Mouse (Mus musculus): Measurements from ENCODE around the gene Uncx. TPM values are rescaled to one million over a fixed set of nuclear protein-coding genes. Genes with fewer than 3 reads are reported as not detected.

Gene Uncx
- total and polyA plus RNA-seq, 3 experiments, result not detected

DNA sequence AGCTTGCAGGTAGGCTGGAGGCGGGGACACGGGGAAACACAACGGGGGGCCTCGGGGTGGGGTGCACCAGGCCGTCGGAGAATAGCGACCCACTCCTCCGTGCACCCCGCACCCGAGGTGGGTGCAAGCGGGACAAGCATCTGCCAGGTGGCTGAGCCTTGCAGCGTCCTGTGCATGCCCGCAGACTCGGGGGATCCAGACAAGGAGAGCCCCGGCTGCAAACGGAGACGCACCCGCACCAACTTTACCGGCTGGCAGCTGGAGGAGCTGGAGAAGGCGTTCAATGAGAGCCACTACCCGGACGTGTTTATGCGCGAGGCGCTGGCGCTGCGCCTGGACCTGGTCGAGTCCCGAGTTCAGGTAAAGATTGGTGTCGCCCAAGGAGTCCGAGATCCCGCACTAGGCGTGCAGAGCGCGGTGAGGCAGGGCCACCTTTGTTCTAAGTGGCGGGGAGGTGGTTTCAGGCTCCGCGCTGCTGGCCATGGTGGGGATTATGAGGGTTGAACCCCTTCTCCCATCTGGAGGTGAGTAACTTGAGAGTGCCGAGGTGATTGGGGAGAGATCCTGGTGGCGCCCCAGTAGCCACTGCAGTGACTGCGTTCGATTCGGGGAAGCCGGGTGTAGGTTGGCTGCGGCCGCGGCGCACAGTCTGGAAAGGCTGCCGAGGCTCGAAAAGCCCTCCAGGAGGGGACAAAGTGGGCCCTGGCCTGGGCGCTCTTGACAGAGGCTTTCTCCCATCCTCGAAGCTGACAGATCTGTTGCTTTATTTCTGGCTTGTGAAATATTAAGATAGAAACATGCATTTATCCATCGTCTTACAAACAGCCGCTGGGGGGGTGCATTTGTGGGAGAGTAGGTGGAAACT is 1.2 kb downstream of the Uncx start:
- H3K4me3 ChIP-seq (replicated peaks in 1 of 3; ENCODE audit: low read depth in 2 of 3, low read length in 2 of 3, poor library complexity in 1 of 3), result no peak overlapping the region
- peaks cover 2% of the 10 kb centered on the region for H3K27me3 ChIP-seq (replicated peaks)
- no peak overlapping the region for H3K4me2 ChIP-seq (ENCODE audit: insufficient read depth, low read depth, poor library complexity, severe bottlenecking)
- H3K9ac ChIP-seq (ENCODE audit: insufficient read depth, low read depth), result no peak overlapping the region
- H3K36me3 ChIP-seq (replicated peaks in 1 of 2; ENCODE audit: control insufficient read depth in 1 of 2, insufficient read depth in 1 of 2, low read length in 1 of 2), result no peaks in the 10 kb centered on the region
- dilution Hi-C loops (cut with MboI; ENCODE audit: extremely low pct_ligation_motif_present, extremely low pct_unique_long_range_greater_than_20kb, low sequenced_read_pairs), result no loop called here
- peaks cover 30% of the 10 kb centered on the region for H3K9me3 ChIP-seq (replicated peaks; ENCODE audit: low read length)
- H3K79me2 ChIP-seq (replicated peaks; ENCODE audit: control insufficient read depth, extremely low read depth, insufficient read depth, poor library complexity, severe bottlenecking), result no peaks in the 10 kb centered on the region
- DNase-seq (ENCODE audit: extremely low read depth), result no peak
- no peaks in the 10 kb centered on the region for H3K4me1 ChIP-seq (ENCODE audit: control insufficient read depth in 1 of 2, insufficient read depth in 2 of 2)
- no peak overlapping the region for H3K27ac ChIP-seq (ENCODE audit: insufficient read depth, low read depth)
- no peak for TF ChIP-seq USF1 (IDR thresholded peaks at IDR 0.05; ENCODE audit: low read depth, low read length)
- TF ChIP-seq NELFE (IDR thresholded peaks at IDR 0.05; ENCODE audit: low read depth, low read length), result no peak
- TF ChIP-seq IRF4 (IDR thresholded peaks at IDR 0.05; ENCODE audit: low read depth, low read length), result no peak
- TF ChIP-seq TCF12 (IDR thresholded peaks at IDR 0.05; ENCODE audit: low read depth, low read length), result no peak
- TF ChIP-seq UBTF (IDR thresholded peaks at IDR 0.05; ENCODE audit: low read depth, low read length), result no peak
- TF ChIP-seq ELF1 (IDR thresholded peaks at IDR 0.05; ENCODE audit: low read depth, low read length), result no peak
- TF ChIP-seq ETS1 (conservative IDR thresholded peaks at IDR 0.05; ENCODE audit: low read depth, low read length), result no peak
- no peak for TF ChIP-seq BHLHE40 (IDR thresholded peaks at IDR 0.05; ENCODE audit: low read depth, low read length)
- TF ChIP-seq POLR2AphosphoS2 (IDR thresholded peaks at IDR 0.05; ENCODE audit: low read depth, low read length), result no peak
- no peak for TF ChIP-seq E2F4 (IDR thresholded peaks at IDR 0.05; ENCODE audit: insufficient replicate concordance, low read depth, low read length)
- TF ChIP-seq NRF1 (IDR thresholded peaks at IDR 0.05; ENCODE audit: low read depth, low read length), result no peak
- no peak for TF ChIP-seq SMC3 (IDR thresholded peaks at IDR 0.05; ENCODE audit: low read depth, low read length)
- no peak for TF ChIP-seq MAX (IDR thresholded peaks at IDR 0.05; ENCODE audit: low read length)
- in situ Hi-C loops (cut with MboI; ENCODE audit: low pct_ligation_motif_present, low pct_unique_long_range_greater_than_20kb, low sequenced_read_pairs), result no loop called here

DNA sequence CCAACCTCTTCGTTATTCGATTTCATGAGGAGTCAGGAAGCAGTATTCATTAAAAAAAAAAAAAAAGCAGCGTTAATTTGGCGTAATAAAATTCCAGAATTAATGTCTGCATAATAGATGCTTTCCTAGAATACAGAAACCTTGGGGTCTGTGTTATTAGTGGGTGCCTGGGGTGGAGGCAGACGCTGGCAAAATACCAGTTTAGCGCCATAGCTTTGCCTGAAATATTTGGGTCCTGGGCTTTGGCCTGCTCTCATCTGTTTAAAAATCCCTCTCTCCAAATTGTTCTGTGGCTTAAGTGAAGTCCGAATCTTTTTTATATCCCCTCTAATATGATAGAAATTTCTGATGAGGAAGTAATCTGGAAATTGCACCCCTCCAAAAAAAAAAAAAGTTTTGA is 1.9 kb downstream of the Uncx start:
- no peak overlapping the region for H3K4me3 ChIP-seq (replicated peaks in 1 of 3; ENCODE audit: low read depth in 2 of 3, low read length in 2 of 3, poor library complexity in 1 of 3)
- no peaks in the 10 kb centered on the region for H3K4me1 ChIP-seq (ENCODE audit: control insufficient read depth in 1 of 2, insufficient read depth in 2 of 2)
- TF ChIP-seq MXI1 (IDR thresholded peaks at IDR 0.05; ENCODE audit: low read depth, low read length) (no peak), MAZ (IDR thresholded peaks at IDR 0.05; ENCODE audit: low read depth, low read length) (no peak)
- H3K27me3 ChIP-seq (replicated peaks), result peaks cover 5% of the 10 kb centered on the region
- in situ Hi-C loops (cut with MboI; ENCODE audit: low pct_ligation_motif_present, low pct_unique_long_range_greater_than_20kb, low sequenced_read_pairs), result no loop called here
- no peak overlapping the region for H3K9ac ChIP-seq (ENCODE audit: insufficient read depth, low read depth)
- no peaks in the 10 kb centered on the region for H3K36me3 ChIP-seq (replicated peaks in 1 of 2; ENCODE audit: control insufficient read depth in 1 of 2, insufficient read depth in 1 of 2, low read length in 1 of 2)
- peaks cover 27% of the 10 kb centered on the region for H3K9me3 ChIP-seq (replicated peaks; ENCODE audit: low read length)
- H3K4me2 ChIP-seq (ENCODE audit: insufficient read depth, low read depth, poor library complexity, severe bottlenecking), result no peak overlapping the region
- dilution Hi-C loops (cut with MboI; ENCODE audit: extremely low pct_ligation_motif_present, extremely low pct_unique_long_range_greater_than_20kb, low sequenced_read_pairs), result no loop called here
- H3K79me2 ChIP-seq (replicated peaks; ENCODE audit: control insufficient read depth, extremely low read depth, insufficient read depth, poor library complexity, severe bottlenecking), result no peaks in the 10 kb centered on the region
- DNase-seq (ENCODE audit: extremely low read depth), result no peak
- H3K27ac ChIP-seq (ENCODE audit: insufficient read depth, low read depth), result no peak overlapping the region

All from CH12.LX (cell line).